Mouse (Mus musculus): Measurements from ENCODE around the gene Slc25a45. TPM values are rescaled to one million over a fixed set of nuclear protein-coding genes. Genes with fewer than 3 reads are reported as not detected.
A peak's percentile ranks its signal among the peaks of the same experiment; 100 is the strongest.

The Slc25a45 gene
- total RNA-seq, 1 experiment from 2014 or later: 34.0 TPM

- no peak for ATAC-seq (replicated peaks; ENCODE audit: low read depth, poor library complexity, severe bottlenecking)
Measured at GRCm38 (mm10) chr19:5887234-5887815, 9.7 kb downstream of the Slc25a45 start.

- no peak for ATAC-seq (replicated peaks; ENCODE audit: low read depth, poor library complexity, severe bottlenecking)
Measured at GRCm38 (mm10) chr19:5889211-5889610, 11.6 kb downstream of the Slc25a45 start.

GRCm38 (mm10) chr19:5891521-5892258 lies 14.1 kb downstream of the Slc25a45 start:
- ATAC-seq (replicated peaks; ENCODE audit: low read depth, poor library complexity, severe bottlenecking): no peak

GRCm38 (mm10) chr19:5892262-5892661 lies 14.7 kb downstream of the Slc25a45 start:
- ATAC-seq (replicated peaks; ENCODE audit: low read depth, poor library complexity, severe bottlenecking): no peak

- ATAC-seq (replicated peaks; ENCODE audit: low read depth, poor library complexity, severe bottlenecking): no peak
Measured at GRCm38 (mm10) chr19:5892735-5893134, 15.1 kb downstream of the Slc25a45 start.

- ATAC-seq (replicated peaks; ENCODE audit: low read depth, poor library complexity, severe bottlenecking): no peak
Measured at GRCm38 (mm10) chr19:5893282-5894001, 15.8 kb downstream of the Slc25a45 start.

- ATAC-seq (replicated peaks; ENCODE audit: low read depth, poor library complexity, severe bottlenecking): peak; percentile 96
Measured at GRCm38 (mm10) chr19:5894002-5894678, 16.5 kb downstream of the Slc25a45 start, which contains the start of gene Tigd3. TSS of gene Tigd3 (minus strand) at chr19:5894149.

GRCm38 (mm10) chr19:5907275-5907674 lies 29.7 kb downstream of the Slc25a45 start:
- ATAC-seq (replicated peaks; ENCODE audit: low read depth, poor library complexity, severe bottlenecking): no peak

- no peak for ATAC-seq (replicated peaks; ENCODE audit: low read depth, poor library complexity, severe bottlenecking)
Measured at GRCm38 (mm10) chr19:5910221-5910620, 32.6 kb downstream of the Slc25a45 start.

GRCm38 (mm10) chr19:5911430-5912102 lies 34.0 kb downstream of the Slc25a45 start:
- ATAC-seq (replicated peaks; ENCODE audit: low read depth, poor library complexity, severe bottlenecking): 0 out of 2 replicates have a peak, but pooled peaks have one; percentile 15

GRCm38 (mm10) chr19:5912103-5913006 lies 34.7 kb downstream of the Slc25a45 start:
- ATAC-seq (replicated peaks; ENCODE audit: low read depth, poor library complexity, severe bottlenecking): peak; percentile 96

- peak; percentile 17; the same call in 1 of the 2 replicates for ATAC-seq (replicated peaks; ENCODE audit: low read depth, poor library complexity, severe bottlenecking)
Measured at GRCm38 (mm10) chr19:5913007-5913719, 35.6 kb downstream of the Slc25a45 start, which contains the start of gene Dpf2. TSS of gene Dpf2 (minus strand) at chr19:5913010.

- ATAC-seq (replicated peaks; ENCODE audit: low read depth, poor library complexity, severe bottlenecking): 0 out of 2 replicates have a peak, but pooled peaks have one; percentile 0
Measured at GRCm38 (mm10) chr19:5921715-5922114, 44.1 kb downstream of the Slc25a45 start.

- peak; percentile 45 for ATAC-seq (replicated peaks; ENCODE audit: low read depth, poor library complexity, severe bottlenecking)
Measured at GRCm38 (mm10) chr19:5922119-5922942, 44.7 kb downstream of the Slc25a45 start.

- ATAC-seq (replicated peaks; ENCODE audit: low read depth, poor library complexity, severe bottlenecking): no peak
Measured at GRCm38 (mm10) chr19:5922963-5923362, 45.4 kb downstream of the Slc25a45 start.

GRCm38 (mm10) chr19:5923990-5924712 lies 46.5 kb downstream of the Slc25a45 start:
- peak; percentile 64 for ATAC-seq (replicated peaks; ENCODE audit: low read depth, poor library complexity, severe bottlenecking)

GRCm38 (mm10) chr19:5924713-5925093 lies 47.1 kb downstream of the Slc25a45 start, which contains the start of gene Cdc42ep2:
TSS of gene Cdc42ep2 (minus strand) at chr19:5924816.
- peak; percentile 82 for ATAC-seq (replicated peaks; ENCODE audit: low read depth, poor library complexity, severe bottlenecking)
